In genomic region chr2:140533621-140534020, GRCm38 (mm10) we compare ENCODE assay signal across 19 mouse cellular contexts.
DNase-seq lines count a peak whose midpoint lies in the region; ATAC-seq and TF ChIP-seq lines count a peak whose summit lies in the region.
"Had no signal": no experiment of that assay in that cellular context is flagged by ENCODE, and none has a peak within 500 bp of the region (broad histone marks: within the 10 kb centered on the region; RNA-seq: fewer than 3 reads in every experiment).

No protein-coding gene starts in this region.

- H3K27ac ChIP-seq in hindbrain, embryonic 12.5 days = no peak overlapping the region
- H3K27ac ChIP-seq in hindbrain, embryonic 10.5 days = no peak overlapping the region
- no peak overlapping the region for H3K27ac ChIP-seq in forebrain, embryonic 14.5 days (ENCODE audit: low read depth, low read length)
- H3K27ac ChIP-seq in midbrain, embryonic 10.5 days (replicated peaks) = 0 out of 2 replicates have a peak overlapping the region, but pooled peaks have one; percentile 10
- H3K27ac ChIP-seq in neural tube, embryonic 15.5 days (replicated peaks) = no peak overlapping the region
- H3K27ac ChIP-seq in kidney, embryonic 14.5 days (ENCODE audit: low read depth, low read length) = no peak overlapping the region
- H3K27ac ChIP-seq in cerebellum, adult 2 months (ENCODE audit: insufficient read depth, low read length) = no peak overlapping the region
- H3K27ac ChIP-seq: embryonic facial prominence, embryonic 15.5 days; gastrocnemius, adult 2 months; kidney, embryonic 15.5 days; macrophage had no signal

- DNase-seq in hindbrain, embryonic 10.5 days (ENCODE audit: low spot score) = no peak
- peak; percentile 31 for DNase-seq in forebrain, embryonic 14.5 days (ENCODE audit: low spot score)
- no peak for DNase-seq in midbrain, embryonic 10.5 days (ENCODE audit: low spot score)
- DNase-seq in spleen, postnatal 14 days (ENCODE audit: low spot score in 2 of 2) = no peak
- no peak for DNase-seq in cerebellum, adult 2 months
- DNase-seq: adrenal gland, postnatal 25 days; cerebellum, adult 9-10 months; gastrocnemius, adult 2 months; heart, postnatal 10 days; left cerebral cortex, postnatal 4 days; lung, adult 18-20 months; right cerebral cortex, postnatal 4 days had no signal

- 0 out of 2 replicates have a peak overlapping the region, but pooled peaks have one; percentile 30 for H3K4me2 ChIP-seq in hindbrain, embryonic 12.5 days (replicated peaks)
- H3K4me2 ChIP-seq in forebrain, embryonic 14.5 days (ENCODE audit: low read length) = peak overlapping the region; percentile 31
- peak overlapping the region; percentile 27 for H3K4me2 ChIP-seq in neural tube, embryonic 15.5 days
- no peak overlapping the region for H3K4me2 ChIP-seq in kidney, embryonic 14.5 days (replicated peaks; ENCODE audit: low read depth, low read length)
- H3K4me2 ChIP-seq: embryonic facial prominence, embryonic 15.5 days; kidney, embryonic 15.5 days had no signal

- TF ChIP-seq CTCF in cerebellum, adult 2 months (IDR thresholded peaks at IDR 0.05; ENCODE audit: borderline replicate concordance, insufficient read depth, low read depth, low read length) = no peak

- H3K27me3 ChIP-seq in hindbrain, embryonic 12.5 days = no peaks in the 10 kb centered on the region
- H3K27me3 ChIP-seq in hindbrain, embryonic 10.5 days (ENCODE audit: insufficient read depth, poor library complexity, severe bottlenecking) = no peaks in the 10 kb centered on the region
- no peaks in the 10 kb centered on the region for H3K27me3 ChIP-seq in forebrain, embryonic 14.5 days (replicated peaks; ENCODE audit: control insufficient read depth, insufficient read depth, low read length)
- no peaks in the 10 kb centered on the region for H3K27me3 ChIP-seq in midbrain, embryonic 10.5 days (ENCODE audit: low read depth, poor library complexity, severe bottlenecking)
- no peaks in the 10 kb centered on the region for H3K27me3 ChIP-seq in neural tube, embryonic 15.5 days (replicated peaks)
- no peaks in the 10 kb centered on the region for H3K27me3 ChIP-seq in kidney, embryonic 14.5 days (ENCODE audit: control insufficient read depth, insufficient read depth, low read length)
- no peaks in the 10 kb centered on the region for H3K27me3 ChIP-seq in cerebellum, adult 2 months (ENCODE audit: control insufficient read depth, insufficient read depth, low read length)
- H3K27me3 ChIP-seq: CH12.LX; embryonic facial prominence, embryonic 15.5 days; kidney, embryonic 15.5 days had no signal

- H3K4me1 ChIP-seq in hindbrain, embryonic 12.5 days = no peaks in the 10 kb centered on the region
- no peaks in the 10 kb centered on the region for H3K4me1 ChIP-seq in hindbrain, embryonic 10.5 days (replicated peaks)
- H3K4me1 ChIP-seq in forebrain, embryonic 14.5 days (ENCODE audit: control insufficient read depth, insufficient read depth, low read length) = peaks cover 7% of the 10 kb centered on the region; the same call in 1 of the 2 replicates
- peaks cover 19% of the 10 kb centered on the region for H3K4me1 ChIP-seq in midbrain, embryonic 10.5 days
- H3K4me1 ChIP-seq in neural tube, embryonic 15.5 days = no peaks in the 10 kb centered on the region
- H3K4me1 ChIP-seq in kidney, embryonic 14.5 days (ENCODE audit: control insufficient read depth, insufficient read depth, low read length) = no peaks in the 10 kb centered on the region
- no peaks in the 10 kb centered on the region; the same call in 1 of the 2 replicates for H3K4me1 ChIP-seq in cerebellum, adult 2 months (ENCODE audit: control insufficient read depth, insufficient read depth, low read length)
- H3K4me1 ChIP-seq: embryonic facial prominence, embryonic 15.5 days; kidney, embryonic 15.5 days had no signal

- no peak overlapping the region for H3K9ac ChIP-seq in hindbrain, embryonic 12.5 days
- H3K9ac ChIP-seq in forebrain, embryonic 14.5 days (ENCODE audit: low read length) = no peak overlapping the region; the same call in 1 of the 2 replicates
- H3K9ac ChIP-seq in neural tube, embryonic 15.5 days (replicated peaks) = no peak overlapping the region
- no peak overlapping the region for H3K9ac ChIP-seq in kidney, embryonic 14.5 days (ENCODE audit: low read depth, low read length)
- H3K9ac ChIP-seq: embryonic facial prominence, embryonic 15.5 days; kidney, embryonic 15.5 days had no signal

- 59% methylated on average over 8 of the region's 8 CpGs for WGBS in hindbrain, embryonic 12.5 days
- WGBS in hindbrain, embryonic 10.5 days = 60% methylated on average over 8 of the region's 8 CpGs
- WGBS in forebrain, embryonic 14.5 days = 2% methylated on average over 8 of the region's 8 CpGs
- 41% methylated on average over 8 of the region's 8 CpGs for WGBS in midbrain, embryonic 10.5 days
- WGBS in neural tube, embryonic 15.5 days = 51% methylated on average over 8 of the region's 8 CpGs
- 83% methylated on average over 8 of the region's 8 CpGs for WGBS in kidney, embryonic 14.5 days
- WGBS in cerebellum, adult 2 months = 60% methylated on average over 8 of the region's 8 CpGs

- no peaks in the 10 kb centered on the region for H3K36me3 ChIP-seq in hindbrain, embryonic 12.5 days
- no peaks in the 10 kb centered on the region for H3K36me3 ChIP-seq in hindbrain, embryonic 10.5 days
- no peaks in the 10 kb centered on the region for H3K36me3 ChIP-seq in forebrain, embryonic 14.5 days (ENCODE audit: control insufficient read depth, insufficient read depth, low read length)
- no peaks in the 10 kb centered on the region for H3K36me3 ChIP-seq in midbrain, embryonic 10.5 days
- no peaks in the 10 kb centered on the region for H3K36me3 ChIP-seq in neural tube, embryonic 15.5 days
- H3K36me3 ChIP-seq in kidney, embryonic 14.5 days (ENCODE audit: control insufficient read depth, insufficient read depth, low read length) = no peaks in the 10 kb centered on the region
- H3K36me3 ChIP-seq: embryonic facial prominence, embryonic 15.5 days; kidney, embryonic 15.5 days had no signal

- TF ChIP-seq POLR2A in cerebellum, adult 2 months (IDR thresholded peaks at IDR 0.05; ENCODE audit: borderline replicate concordance, insufficient read depth, low read length) = no peak

- no peaks in the 10 kb centered on the region for H3K9me3 ChIP-seq in hindbrain, embryonic 12.5 days (replicated peaks)
- no peaks in the 10 kb centered on the region for H3K9me3 ChIP-seq in hindbrain, embryonic 10.5 days
- no peaks in the 10 kb centered on the region for H3K9me3 ChIP-seq in forebrain, embryonic 14.5 days (replicated peaks; ENCODE audit: control insufficient read depth, low read length)
- no peaks in the 10 kb centered on the region for H3K9me3 ChIP-seq in midbrain, embryonic 10.5 days (replicated peaks)
- H3K9me3 ChIP-seq in neural tube, embryonic 15.5 days (replicated peaks) = no peaks in the 10 kb centered on the region
- H3K9me3 ChIP-seq in kidney, embryonic 14.5 days (ENCODE audit: control insufficient read depth, low read length) = no peaks in the 10 kb centered on the region
- H3K9me3 ChIP-seq: embryonic facial prominence, embryonic 15.5 days; kidney, embryonic 15.5 days had no signal

- no peak for ATAC-seq in hindbrain, embryonic 12.5 days (ENCODE audit: low FRiP score)
- no peak for ATAC-seq in forebrain, embryonic 14.5 days
- no peak for ATAC-seq in neural tube, embryonic 15.5 days (ENCODE audit: low FRiP score)
- no peak for ATAC-seq in kidney, embryonic 14.5 days (ENCODE audit: low FRiP score, low TSS enrichment)

- no peak overlapping the region for H3K4me3 ChIP-seq in hindbrain, embryonic 12.5 days
- H3K4me3 ChIP-seq in hindbrain, embryonic 10.5 days = no peak overlapping the region
- H3K4me3 ChIP-seq in forebrain, embryonic 14.5 days (ENCODE audit: low read depth, low read length) = no peak overlapping the region
- no peak overlapping the region for H3K4me3 ChIP-seq in midbrain, embryonic 10.5 days
- no peak overlapping the region for H3K4me3 ChIP-seq in neural tube, embryonic 15.5 days (replicated peaks)
- no peak overlapping the region for H3K4me3 ChIP-seq in kidney, embryonic 14.5 days (ENCODE audit: low read length)
- no peak overlapping the region for H3K4me3 ChIP-seq in cerebellum, adult 2 months (replicated peaks; ENCODE audit: insufficient read depth, low read depth, low read length)
- H3K4me3 ChIP-seq: embryonic facial prominence, embryonic 15.5 days; gastrocnemius, adult 2 months; kidney, embryonic 15.5 days had no signal
